Mouse (Mus musculus) neural tube, embryonic 15.5 days (tissue): ENCODE results near the gene Dok7. TPM values are rescaled to one million over a fixed set of nuclear protein-coding genes. Genes with fewer than 3 reads are reported as not detected.

Experiments used
- ATAC-seq: fragments of 200-750 bp; cut with Nextera tagmentation; 2 replicates; pipeline ENCODE4 v1.8.0; 2017; ENCODE audit warnings: mild to moderate bottlenecking, moderate TSS enrichment, moderate library complexity; ENCODE audit not compliant: low FRiP score
- H3K27ac ChIP-seq: fragments of 300-500 bp; sonication (generic); replicated peaks from 2 replicates; pipeline ENCODE4 v1.5.1; 2015; ENCODE audit warnings: mild to moderate bottlenecking, inconsistent platforms
- H3K27me3 ChIP-seq: fragments of 300-500 bp; sonication (generic); replicated peaks from 2 replicates; pipeline ENCODE4 v1.6.1; 2015; ENCODE audit warnings: inconsistent platforms
- H3K36me3 ChIP-seq: fragments of 300-500 bp; sonication (generic); 2 replicates; pipeline ENCODE4 v1.6.1; 2015; ENCODE audit warnings: inconsistent platforms
- H3K4me1 ChIP-seq: fragments of 300-500 bp; sonication (generic); 2 replicates; pipeline ENCODE4 v1.6.1; 2015; ENCODE audit warnings: inconsistent platforms
- H3K4me2 ChIP-seq: fragments of 300-500 bp; sonication (generic); 2 replicates; pipeline ENCODE4 v1.6.1; 2015; ENCODE audit warnings: inconsistent platforms, mild to moderate bottlenecking, moderate library complexity
- H3K4me3 ChIP-seq: fragments of 300-500 bp; sonication (generic); replicated peaks from 2 replicates; pipeline ENCODE4 v1.5.1; 2015; ENCODE audit warnings: mild to moderate bottlenecking, inconsistent platforms
- H3K9ac ChIP-seq: fragments of 300-500 bp; sonication (generic); replicated peaks from 2 replicates; pipeline ENCODE4 v1.6.1; 2015; ENCODE audit warnings: mild to moderate bottlenecking, inconsistent platforms
- H3K9me3 ChIP-seq: fragments of 300-500 bp; sonication (generic); replicated peaks from 2 replicates; pipeline ENCODE4 v1.6.1; 2016; ENCODE audit warnings: inconsistent platforms
- WGBS: fragments of 180-500 bp; shearing (Covaris S2); methylation state at CpG from one replicate; pipeline ENCODE4 v1.1.7; 2015; ENCODE audit warnings: mixed read lengths; 5-methylcytosine and 5-hydroxymethylcytosine counted together
- polyA plus RNA-seq: library from polyadenylated mRNA; unstranded; fragments of >200 nt; fragmentation: Nextera tagmentation; extraction: Ambion mirVana; gene quantifications from 2 replicates; pipeline ENCODE4 v1.2.1, GENCODE M21; 2015

The Dok7 gene
- 7.4 and 10.5 TPM in 2 replicates for polyA plus RNA-seq

DNA sequence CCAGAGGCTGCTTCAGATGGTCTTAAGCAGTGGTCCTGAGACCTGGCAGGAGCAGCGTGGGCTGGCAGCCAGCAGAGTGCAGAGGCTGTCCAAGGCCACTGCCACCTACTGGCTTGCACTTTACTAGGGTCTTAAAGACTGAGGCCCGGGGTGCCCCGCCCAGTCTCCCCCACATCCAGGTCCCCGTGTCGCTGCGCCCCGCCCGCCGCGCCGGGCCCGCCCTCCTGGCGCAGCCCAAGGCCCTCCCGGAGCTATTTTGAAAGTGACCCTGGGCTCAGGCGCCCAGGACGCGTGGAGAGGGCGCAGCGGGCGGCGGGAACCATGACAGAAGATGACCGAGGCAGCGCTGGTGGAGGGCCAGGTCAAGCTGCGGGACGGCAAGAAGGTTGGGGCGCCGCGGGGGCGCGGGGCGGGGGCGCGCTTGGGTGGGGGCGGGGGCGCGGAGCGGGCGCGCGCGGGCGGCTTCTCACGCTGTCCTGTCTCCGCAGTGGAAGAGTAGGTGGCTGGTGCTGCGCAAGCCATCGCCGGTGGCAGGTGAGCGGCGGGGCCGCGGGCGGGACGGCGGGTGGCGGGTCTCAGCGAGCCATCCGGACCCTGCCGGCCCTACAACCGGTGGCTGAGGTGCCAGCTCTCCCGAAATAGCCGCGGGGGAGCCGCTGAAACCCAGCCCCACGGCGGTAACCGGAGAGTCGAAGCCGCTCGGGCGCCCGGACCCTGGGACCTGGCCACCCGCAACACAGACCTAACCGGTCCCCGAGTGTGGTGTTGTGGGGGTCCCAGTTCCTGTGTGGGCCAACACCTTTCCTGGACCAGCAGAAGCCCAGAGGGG lies at the start of gene Dok7:
Dok7 (plus strand) TSS at position 163 of the 829 bp plus-strand sequence.
- Histone ChIP-seq H3K4me1 (peaks cover 27% of the 10 kb centered on the region), H3K36me3 (no peaks in the 10 kb centered on the region; the same call in 1 of the 2 replicates), H3K27ac (peak within 1 kb of the TSS; percentile 76), H3K4me3 (peak within 1 kb of the TSS; percentile 67), H3K27me3 (peaks cover 5% of the 10 kb centered on the region; the same call in 1 of the 2 replicates), H3K9ac (peak within 1 kb of the TSS; percentile 72), H3K4me2 (peak within 1 kb of the TSS; percentile 92), H3K9me3 (no peaks in the 10 kb centered on the region)
- ATAC-seq: peak; percentile 85
- WGBS: under 1% methylated on average over 65 of the region's 74 CpGs

DNA sequence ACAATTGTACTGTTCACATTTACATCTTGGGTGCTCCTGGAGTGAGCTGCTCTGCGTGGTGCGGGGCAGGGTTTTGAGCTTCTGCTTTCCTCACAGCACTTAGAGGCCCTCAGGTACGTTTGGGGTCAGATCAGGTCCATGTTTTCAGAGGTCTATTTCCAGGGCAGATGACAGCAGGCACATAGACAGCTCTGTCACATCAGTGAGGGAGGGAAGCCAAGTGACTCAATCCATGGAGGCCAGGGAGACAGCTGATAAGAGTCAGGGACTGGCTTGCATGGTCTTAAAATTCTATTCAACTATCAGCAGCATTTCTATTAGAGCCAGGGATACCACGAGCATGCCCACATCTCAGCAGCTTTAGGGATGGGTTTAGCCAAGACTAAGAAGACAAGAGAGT lies 47.4 kb upstream of the Dok7 start:
- WGBS: 92% methylated on average over 4 of the region's 4 CpGs
- H3K4me2 ChIP-seq: no peak overlapping the region
- no peak overlapping the region for H3K9ac ChIP-seq
- H3K27me3 ChIP-seq: no peaks in the 10 kb centered on the region
- ATAC-seq: no peak
- H3K4me3 ChIP-seq: no peak overlapping the region
- H3K9me3 ChIP-seq: no peaks in the 10 kb centered on the region
- peaks cover 15% of the 10 kb centered on the region for H3K4me1 ChIP-seq
- no peaks in the 10 kb centered on the region for H3K36me3 ChIP-seq
- no peak overlapping the region for H3K27ac ChIP-seq

DNA sequence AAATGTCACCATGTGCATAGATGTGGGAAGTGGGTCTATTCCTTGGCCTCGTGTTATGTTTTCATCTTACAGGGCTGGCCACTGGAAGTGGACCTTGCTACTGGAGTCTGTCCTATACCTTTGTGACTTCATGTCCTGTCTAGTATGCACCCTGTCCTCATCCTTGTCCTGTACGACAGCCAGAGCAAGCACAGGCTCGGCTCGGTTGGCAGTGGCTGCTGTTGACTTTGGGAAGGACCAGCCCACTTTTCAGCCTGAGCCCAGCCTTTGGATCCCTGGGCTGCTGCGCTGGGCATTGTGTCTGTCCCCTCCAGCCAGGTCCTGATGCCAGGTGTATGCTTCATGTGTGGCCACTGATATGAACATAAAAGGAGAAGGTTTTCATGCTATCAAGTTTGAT lies 45.9 kb upstream of the Dok7 start:
- ATAC-seq: no peak
- Histone ChIP-seq H3K9ac (no peak overlapping the region), H3K36me3 (no peaks in the 10 kb centered on the region), H3K9me3 (no peaks in the 10 kb centered on the region), H3K4me3 (no peak overlapping the region), H3K27ac (no peak overlapping the region), H3K4me2 (no peak overlapping the region), H3K4me1 (peaks cover 11% of the 10 kb centered on the region), H3K27me3 (no peaks in the 10 kb centered on the region)
- WGBS: 80% methylated on average over 5 of the region's 5 CpGs

DNA sequence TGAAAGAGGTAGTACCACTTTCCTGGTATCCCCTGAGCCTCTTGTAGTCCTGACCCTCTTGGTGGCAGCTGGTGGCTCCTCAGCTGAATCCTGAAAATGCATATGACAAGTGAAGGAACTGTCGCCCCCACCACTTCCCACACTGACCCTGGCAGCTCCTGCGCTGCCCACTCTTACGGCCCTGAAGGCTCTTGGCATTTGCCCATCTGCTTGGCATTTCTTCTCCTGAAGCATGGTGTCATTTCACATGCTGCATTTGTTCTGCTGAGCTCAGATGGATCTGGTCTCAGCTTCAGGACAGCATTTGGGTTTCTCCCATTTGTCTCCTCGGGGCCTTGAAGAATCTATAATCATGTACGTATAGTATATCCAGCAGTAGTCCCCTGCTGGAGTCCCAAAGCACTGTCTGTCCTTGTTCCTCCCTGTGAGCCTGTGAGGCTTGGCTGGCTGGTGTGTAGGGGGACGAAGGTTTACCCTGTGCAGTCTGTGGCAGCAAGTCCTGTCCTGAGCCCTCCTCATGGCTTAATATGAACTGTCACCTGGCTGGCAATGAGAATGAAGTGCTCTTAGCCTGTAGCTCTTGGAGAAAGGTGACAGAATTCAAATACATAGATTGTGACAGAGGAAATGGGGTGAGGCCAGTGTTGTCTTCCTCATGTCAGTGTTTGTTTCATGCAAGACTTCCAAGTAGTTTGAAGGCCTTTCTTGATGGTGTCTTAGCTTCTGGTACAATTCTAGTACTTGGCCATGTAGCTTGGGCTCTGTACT lies 45.2 kb upstream of the Dok7 start:
- Histone ChIP-seq H3K36me3 (no peaks in the 10 kb centered on the region), H3K9me3 (no peaks in the 10 kb centered on the region), H3K4me3 (no peak overlapping the region), H3K9ac (no peak overlapping the region), H3K4me2 (no peak overlapping the region), H3K27me3 (no peaks in the 10 kb centered on the region), H3K27ac (no peak overlapping the region), H3K4me1 (peaks cover 11% of the 10 kb centered on the region)
- WGBS: 91% methylated on average over 6 of the region's 6 CpGs
- no peak for ATAC-seq

DNA sequence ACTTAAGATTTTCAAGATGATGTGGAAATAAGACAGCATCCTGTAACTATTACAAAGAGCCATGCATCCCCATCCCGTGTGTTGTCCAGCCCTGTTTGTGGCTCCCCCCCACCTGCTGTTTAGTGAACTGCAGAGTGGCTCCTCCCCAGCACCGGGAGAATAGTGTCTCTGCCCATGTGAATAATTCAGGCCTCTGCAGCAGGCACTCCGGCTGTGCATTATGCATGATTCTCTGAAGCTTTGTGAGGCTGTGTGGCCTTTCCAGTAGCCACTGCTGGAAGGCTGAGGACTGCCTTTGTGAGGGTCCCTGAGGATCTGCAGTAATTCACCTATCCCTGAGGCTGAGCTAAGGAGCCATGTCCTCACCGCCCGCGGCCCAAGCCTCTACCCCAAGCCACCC lies 42.5 kb upstream of the Dok7 start:
- Histone ChIP-seq H3K4me1 (peaks cover 19% of the 10 kb centered on the region), H3K27ac (peak overlapping the region; percentile 60; the same call in 1 of the 2 replicates), H3K27me3 (no peaks in the 10 kb centered on the region), H3K4me2 (no peak overlapping the region), H3K9me3 (no peaks in the 10 kb centered on the region), H3K9ac (0 out of 2 replicates have a peak overlapping the region, but pooled peaks have one; percentile 18), H3K36me3 (no peaks in the 10 kb centered on the region), H3K4me3 (no peak overlapping the region)
- ATAC-seq: 0 out of 2 replicates have a peak, but pooled peaks have one; percentile 31
- 18% methylated on average over 6 of the region's 6 CpGs for WGBS

DNA sequence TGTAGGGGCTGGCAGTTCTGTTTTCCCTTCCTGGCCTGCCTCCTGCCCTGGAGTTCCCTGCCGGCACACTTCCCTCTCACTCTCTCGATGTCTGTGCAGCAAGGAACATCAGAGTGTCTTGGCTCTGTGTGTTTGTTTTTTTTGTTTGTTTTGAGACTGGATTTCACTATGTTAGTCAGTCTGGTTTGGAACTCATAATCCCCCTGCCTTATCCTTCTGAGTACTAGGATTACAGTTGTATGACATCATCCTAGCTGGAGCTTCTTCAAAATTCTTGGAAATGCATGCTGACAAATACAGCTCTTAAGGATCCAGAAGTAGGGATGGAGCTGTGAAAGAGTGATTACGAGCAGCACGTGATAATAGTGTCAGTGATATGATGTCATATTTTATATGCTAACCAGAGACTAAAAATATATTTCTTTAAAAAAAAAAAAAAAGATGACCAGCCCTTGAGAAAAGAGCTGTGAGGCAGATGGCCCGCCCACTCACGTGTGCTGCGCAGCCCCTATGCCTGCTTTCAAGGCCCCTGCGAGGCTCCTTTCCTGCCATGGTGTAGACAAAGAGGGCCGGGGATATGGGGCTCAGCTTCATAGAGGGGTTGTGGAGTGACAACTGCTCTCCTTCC lies 36.8 kb upstream of the Dok7 start:
- Histone ChIP-seq H3K27me3 (no peaks in the 10 kb centered on the region), H3K36me3 (peaks cover 17% of the 10 kb centered on the region; the same call in 1 of the 2 replicates), H3K27ac (0 out of 2 replicates have a peak overlapping the region, but pooled peaks have one; percentile 5), H3K4me2 (no peak overlapping the region), H3K4me3 (no peak overlapping the region), H3K9me3 (no peaks in the 10 kb centered on the region), H3K4me1 (0 out of 2 replicates have a peak, but pooled peaks cover 9% of the 10 kb centered on the region), H3K9ac (no peak overlapping the region)
- no peak for ATAC-seq
- WGBS: 77% methylated on average over 9 of the region's 9 CpGs

DNA sequence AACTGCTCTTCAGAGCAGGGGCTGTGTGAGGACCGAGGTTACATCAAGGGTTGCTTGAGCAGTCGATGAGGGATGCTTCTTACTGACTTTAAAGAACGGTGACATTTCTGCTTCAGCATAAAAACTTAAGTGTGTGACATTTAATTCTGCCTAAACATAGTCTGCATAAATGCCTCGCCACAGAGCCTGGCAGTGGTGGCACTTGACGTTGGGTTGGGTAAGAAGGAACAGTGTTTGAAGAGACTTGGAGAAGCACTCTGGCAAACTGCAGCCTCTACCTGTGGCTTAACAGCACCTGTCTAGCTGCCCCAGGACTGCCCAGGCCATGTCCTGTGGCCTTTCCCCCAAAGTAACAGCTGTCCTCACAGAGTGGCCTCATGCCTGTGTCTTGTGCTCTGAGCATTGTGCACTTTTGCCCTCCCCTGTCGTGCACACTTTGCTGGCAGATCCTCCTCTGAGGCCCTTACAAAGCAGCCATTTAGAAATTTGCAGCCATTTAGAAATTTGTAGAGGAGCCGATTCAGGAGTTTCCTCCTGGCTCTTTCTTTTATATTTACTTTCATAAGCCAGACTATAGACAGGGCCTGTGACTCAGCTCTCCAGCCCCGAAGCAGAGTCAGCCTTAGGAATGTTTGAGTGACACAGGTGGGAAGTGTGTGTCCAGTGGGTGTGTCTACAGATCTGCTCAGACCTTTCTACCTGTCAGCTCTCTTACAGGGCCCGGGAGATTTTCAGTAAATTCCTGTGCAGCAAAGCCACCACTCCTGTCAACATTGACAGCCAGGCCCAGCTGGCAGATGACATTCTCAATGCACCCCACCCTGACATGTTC lies 35.9 kb upstream of the Dok7 start:
- no peak overlapping the region for H3K4me3 ChIP-seq
- H3K36me3 ChIP-seq: peaks cover 17% of the 10 kb centered on the region; the same call in 1 of the 2 replicates
- no peak for ATAC-seq
- no peaks in the 10 kb centered on the region for H3K9me3 ChIP-seq
- no peak overlapping the region for H3K27ac ChIP-seq
- no peaks in the 10 kb centered on the region for H3K27me3 ChIP-seq
- H3K4me1 ChIP-seq: 0 out of 2 replicates have a peak, but pooled peaks cover 9% of the 10 kb centered on the region
- no peak overlapping the region for H3K4me2 ChIP-seq
- H3K9ac ChIP-seq: no peak overlapping the region
- WGBS: 83% methylated on average over 9 of the region's 9 CpGs

DNA sequence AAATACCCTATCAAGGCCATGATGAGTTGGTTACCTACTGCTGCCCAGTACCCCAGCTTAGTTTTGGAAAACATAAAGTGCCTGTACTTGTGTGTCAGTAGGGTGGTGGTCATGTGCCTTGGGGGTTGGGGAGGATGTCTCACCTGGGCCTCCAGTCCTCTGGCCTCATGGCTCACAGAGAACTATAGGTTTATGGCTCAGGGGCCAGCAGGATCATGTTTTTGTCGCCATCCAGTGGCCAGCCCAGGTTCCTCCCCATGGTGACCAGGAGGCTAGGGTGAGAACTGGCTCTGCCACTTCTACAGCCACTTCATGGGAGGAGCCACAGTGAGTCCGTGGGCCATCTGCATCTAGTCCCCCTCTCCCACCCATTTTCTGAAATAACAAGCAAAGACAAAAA lies 31.6 kb upstream of the Dok7 start:
- 0 out of 2 replicates have a peak, but pooled peaks have one; percentile 35 for ATAC-seq
- no peak overlapping the region for H3K9ac ChIP-seq
- H3K4me1 ChIP-seq: no peaks in the 10 kb centered on the region
- peaks cover 58% of the 10 kb centered on the region for H3K36me3 ChIP-seq
- no peak overlapping the region for H3K4me3 ChIP-seq
- no peaks in the 10 kb centered on the region for H3K27me3 ChIP-seq
- H3K9me3 ChIP-seq: no peaks in the 10 kb centered on the region
- WGBS: 23% methylated on average over 2 of the region's 2 CpGs
- no peak overlapping the region for H3K27ac ChIP-seq
- H3K4me2 ChIP-seq: no peak overlapping the region

DNA sequence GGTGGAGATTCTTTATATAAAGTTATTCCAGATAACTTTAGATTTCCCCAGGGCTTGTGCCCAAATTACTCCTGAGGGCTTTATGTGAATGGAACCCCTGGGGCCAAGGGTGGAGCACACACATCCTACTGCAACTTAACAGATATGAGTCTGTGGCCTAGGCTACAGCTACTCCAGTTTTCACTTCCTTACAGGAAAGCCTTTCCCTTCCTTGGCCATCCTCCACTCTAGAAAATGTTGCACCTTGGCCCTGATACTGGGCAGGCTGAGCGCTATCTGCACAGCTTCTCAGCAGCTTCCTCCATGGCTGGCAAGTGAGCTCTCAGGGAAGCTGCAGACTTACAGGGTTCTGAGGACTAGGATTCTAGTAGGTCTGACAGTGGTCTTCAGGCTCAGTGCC lies 27.3 kb upstream of the Dok7 start:
- no peak overlapping the region for H3K9ac ChIP-seq
- H3K9me3 ChIP-seq: no peaks in the 10 kb centered on the region
- H3K27me3 ChIP-seq: no peaks in the 10 kb centered on the region
- 91% methylated on average over 1 of the region's 1 CpGs for WGBS
- H3K4me3 ChIP-seq: no peak overlapping the region
- no peak for ATAC-seq
- peaks cover 56% of the 10 kb centered on the region for H3K36me3 ChIP-seq
- H3K27ac ChIP-seq: no peak overlapping the region
- no peaks in the 10 kb centered on the region for H3K4me1 ChIP-seq
- H3K4me2 ChIP-seq: no peak overlapping the region

DNA sequence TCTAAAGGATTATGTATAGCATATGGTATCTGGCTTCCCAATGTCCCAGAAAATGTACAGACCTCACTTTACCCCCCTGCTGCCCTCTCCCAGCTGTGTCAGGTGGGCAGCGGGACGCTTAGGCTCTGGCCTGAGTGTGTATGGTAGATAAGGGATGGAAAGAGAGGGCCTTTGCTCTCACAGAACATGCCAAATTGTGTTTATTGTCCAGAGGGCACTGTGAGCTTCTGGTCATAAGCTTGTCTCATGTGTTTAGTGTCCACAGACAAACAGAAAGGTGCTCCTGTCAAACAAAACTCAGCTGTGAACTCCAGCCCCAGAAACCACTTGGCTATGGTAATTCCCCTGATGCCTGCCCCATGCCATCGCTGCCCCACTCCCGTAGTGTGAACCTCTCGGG lies 26.8 kb upstream of the Dok7 start:
- Histone ChIP-seq H3K9ac (no peak overlapping the region), H3K4me3 (no peak overlapping the region), H3K4me2 (no peak overlapping the region), H3K27ac (no peak overlapping the region), H3K27me3 (no peaks in the 10 kb centered on the region), H3K36me3 (peaks cover 56% of the 10 kb centered on the region), H3K4me1 (no peaks in the 10 kb centered on the region), H3K9me3 (no peaks in the 10 kb centered on the region)
- WGBS: 82% methylated on average over 5 of the region's 5 CpGs
- ATAC-seq: no peak

DNA sequence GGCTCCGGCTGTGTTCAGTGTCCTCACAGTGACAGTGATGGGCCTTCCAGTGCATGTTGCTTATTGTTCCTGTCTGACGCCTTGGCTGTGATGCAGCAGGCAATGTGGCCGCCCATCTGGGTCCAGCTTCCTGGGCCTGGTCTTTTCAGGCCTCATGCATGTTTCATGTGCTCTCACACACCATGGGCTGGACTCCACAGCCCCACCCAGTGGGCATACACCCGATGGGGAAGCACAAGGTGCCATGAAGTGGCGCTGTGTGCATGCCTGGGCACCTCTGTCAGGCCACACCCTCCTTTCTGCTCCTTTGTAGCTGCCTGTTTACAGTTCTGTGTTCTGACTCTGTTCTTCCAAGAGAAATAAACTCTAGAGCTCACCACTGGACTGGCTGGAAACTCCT lies 23.5 kb upstream of the Dok7 start:
- no peak overlapping the region for H3K9ac ChIP-seq
- H3K4me2 ChIP-seq: no peak overlapping the region
- H3K9me3 ChIP-seq: no peaks in the 10 kb centered on the region
- 63% methylated on average over 5 of the region's 5 CpGs for WGBS
- no peaks in the 10 kb centered on the region for H3K27me3 ChIP-seq
- H3K4me1 ChIP-seq: no peaks in the 10 kb centered on the region
- H3K36me3 ChIP-seq: peaks cover 37% of the 10 kb centered on the region
- H3K27ac ChIP-seq: no peak overlapping the region
- ATAC-seq: no peak
- H3K4me3 ChIP-seq: no peak overlapping the region
